Mouse (Mus musculus): Measurements from ENCODE around the gene Map2. TPM values are rescaled to one million over a fixed set of nuclear protein-coding genes. Genes with fewer than 3 reads are reported as not detected.
A peak's percentile ranks its signal among the peaks of the same experiment; 100 is the strongest.

Map2 gene
- polyA plus RNA-seq, 1 experiment, result 2.4 TPM

GRCm38 (mm10) chr1:66280152-66280551 is 105.1 kb downstream of the Map2 start:
- H3ac ChIP-seq (ENCODE audit: control insufficient read depth, insufficient read length), result no peak overlapping the region
- TF ChIP-seq USF1 (IDR thresholded peaks at IDR 0.05; ENCODE audit: low read depth), result no peak
- no peak for TF ChIP-seq POLR2AphosphoS2 (IDR thresholded peaks at IDR 0.05; ENCODE audit: insufficient read length, low read depth)
- TF ChIP-seq TCF3 (IDR thresholded peaks at IDR 0.05; ENCODE audit: insufficient read length, low read depth), result no peak
- no peak for TF ChIP-seq SRF (IDR thresholded peaks at IDR 0.05; ENCODE audit: control insufficient read depth, insufficient read length, low read depth)
- TF ChIP-seq REST (IDR thresholded peaks at IDR 0.05; ENCODE audit: insufficient read depth, insufficient read length), result no peak
- no peak for TF ChIP-seq TCF12 (IDR thresholded peaks at IDR 0.05; ENCODE audit: insufficient read depth, poor library complexity, severe bottlenecking)
- TF ChIP-seq POLR2A (IDR thresholded peaks at IDR 0.05; ENCODE audit: insufficient read length, low read depth), result no peak
- TF ChIP-seq MAX (IDR thresholded peaks at IDR 0.05; ENCODE audit: low read depth), result no peak
- TF ChIP-seq MYOG (IDR thresholded peaks at IDR 0.05; ENCODE audit: control insufficient read depth in 1 of 3, insufficient read depth in 1 of 3, insufficient read length in 2 of 3, low read depth in 2 of 3), result no peak
- no peak for TF ChIP-seq E2F4 (IDR thresholded peaks at IDR 0.05; ENCODE audit: insufficient read depth)
- no peak for TF ChIP-seq MYOD1 (IDR thresholded peaks at IDR 0.05; ENCODE audit: control insufficient read depth in 1 of 3, insufficient read length in 2 of 3, low read depth in 2 of 3)
- no peak for TF ChIP-seq CEBPB (IDR thresholded peaks at IDR 0.05; ENCODE audit: insufficient read depth, poor library complexity, severe bottlenecking)
- H3K4me2 ChIP-seq (ENCODE audit: low read depth), result peak overlapping the region; percentile 27
- H3K27me3 ChIP-seq (ENCODE audit: control insufficient read depth, insufficient read depth, insufficient read length), result no peaks in the 10 kb centered on the region
- no peak overlapping the region for H3K4me3 ChIP-seq
- H3K36me3 ChIP-seq (ENCODE audit: control insufficient read depth, insufficient read depth), result no peaks in the 10 kb centered on the region
- H3K79me2 ChIP-seq (ENCODE audit: control insufficient read depth, insufficient read depth), result no peaks in the 10 kb centered on the region

GRCm38 (mm10) chr1:66282447-66282846 is 107.4 kb downstream of the Map2 start:
- Histone ChIP-seq H3K36me3 (ENCODE audit: control insufficient read depth, insufficient read depth) (no peaks in the 10 kb centered on the region), H3K79me2 (ENCODE audit: control insufficient read depth, insufficient read depth) (no peaks in the 10 kb centered on the region), H3K27me3 (ENCODE audit: control insufficient read depth, insufficient read depth, insufficient read length) (no peaks in the 10 kb centered on the region), H3K4me3 (no peak overlapping the region), H3K4me2 (ENCODE audit: low read depth) (no peak overlapping the region), H3ac (ENCODE audit: control insufficient read depth, insufficient read length) (no peak overlapping the region)
- TF ChIP-seq REST (IDR thresholded peaks at IDR 0.05; ENCODE audit: insufficient read depth, insufficient read length) (no peak), MYOG (IDR thresholded peaks at IDR 0.05; ENCODE audit: control insufficient read depth in 1 of 3, insufficient read depth in 1 of 3, insufficient read length in 2 of 3, low read depth in 2 of 3) (no peak), TCF12 (IDR thresholded peaks at IDR 0.05; ENCODE audit: insufficient read depth, poor library complexity, severe bottlenecking) (no peak), MAX (IDR thresholded peaks at IDR 0.05; ENCODE audit: low read depth) (no peak), USF1 (IDR thresholded peaks at IDR 0.05; ENCODE audit: low read depth) (no peak), TCF3 (IDR thresholded peaks at IDR 0.05; ENCODE audit: insufficient read length, low read depth) (no peak), SRF (IDR thresholded peaks at IDR 0.05; ENCODE audit: control insufficient read depth, insufficient read length, low read depth) (no peak), E2F4 (IDR thresholded peaks at IDR 0.05; ENCODE audit: insufficient read depth) (no peak), POLR2A (IDR thresholded peaks at IDR 0.05; ENCODE audit: insufficient read length, low read depth) (no peak), POLR2AphosphoS2 (IDR thresholded peaks at IDR 0.05; ENCODE audit: insufficient read length, low read depth) (no peak), CEBPB (IDR thresholded peaks at IDR 0.05; ENCODE audit: insufficient read depth, poor library complexity, severe bottlenecking) (no peak), MYOD1 (IDR thresholded peaks at IDR 0.05; ENCODE audit: control insufficient read depth in 1 of 3, insufficient read length in 2 of 3, low read depth in 2 of 3) (no peak)

- Histone ChIP-seq H3K4me2 (ENCODE audit: low read depth) (no peak overlapping the region), H3K79me2 (ENCODE audit: control insufficient read depth, insufficient read depth) (no peaks in the 10 kb centered on the region)
- no peak for TF ChIP-seq TCF12 (IDR thresholded peaks at IDR 0.05; ENCODE audit: insufficient read depth, poor library complexity, severe bottlenecking)
- TF ChIP-seq POLR2AphosphoS2 (IDR thresholded peaks at IDR 0.05; ENCODE audit: insufficient read length, low read depth), result no peak
- TF ChIP-seq USF1 (IDR thresholded peaks at IDR 0.05; ENCODE audit: low read depth), result no peak
- TF ChIP-seq MAX (IDR thresholded peaks at IDR 0.05; ENCODE audit: low read depth), result no peak
- TF ChIP-seq REST (IDR thresholded peaks at IDR 0.05; ENCODE audit: insufficient read depth, insufficient read length), result no peak
- TF ChIP-seq SRF (IDR thresholded peaks at IDR 0.05; ENCODE audit: control insufficient read depth, insufficient read length, low read depth), result no peak
- TF ChIP-seq TCF3 (IDR thresholded peaks at IDR 0.05; ENCODE audit: insufficient read length, low read depth), result no peak
- TF ChIP-seq MYOD1 (IDR thresholded peaks at IDR 0.05; ENCODE audit: control insufficient read depth in 1 of 3, insufficient read length in 2 of 3, low read depth in 2 of 3), result no peak
- no peak for TF ChIP-seq E2F4 (IDR thresholded peaks at IDR 0.05; ENCODE audit: insufficient read depth)
- TF ChIP-seq CEBPB (IDR thresholded peaks at IDR 0.05; ENCODE audit: insufficient read depth, poor library complexity, severe bottlenecking), result no peak
- no peak for TF ChIP-seq MYOG (IDR thresholded peaks at IDR 0.05; ENCODE audit: control insufficient read depth in 1 of 3, insufficient read depth in 1 of 3, insufficient read length in 2 of 3, low read depth in 2 of 3)
- no peak for TF ChIP-seq POLR2A (IDR thresholded peaks at IDR 0.05; ENCODE audit: insufficient read length, low read depth)
Measured at GRCm38 (mm10) chr1:66288987-66289386, 113.9 kb downstream of the Map2 start.

GRCm38 (mm10) chr1:66292121-66292881 is 117.2 kb downstream of the Map2 start:
- Histone ChIP-seq H3K79me2 (ENCODE audit: control insufficient read depth, insufficient read depth) (no peaks in the 10 kb centered on the region), H3K4me3 (no peak overlapping the region), H3K4me2 (ENCODE audit: low read depth) (no peak overlapping the region), H3K27me3 (ENCODE audit: control insufficient read depth, insufficient read depth, insufficient read length) (no peaks in the 10 kb centered on the region), H3ac (ENCODE audit: control insufficient read depth, insufficient read length) (no peak overlapping the region), H3K36me3 (ENCODE audit: control insufficient read depth, insufficient read depth) (no peaks in the 10 kb centered on the region)
- TF ChIP-seq TCF3 (IDR thresholded peaks at IDR 0.05; ENCODE audit: insufficient read length, low read depth), result no peak
- TF ChIP-seq CEBPB (IDR thresholded peaks at IDR 0.05; ENCODE audit: insufficient read depth, poor library complexity, severe bottlenecking), result no peak
- TF ChIP-seq POLR2AphosphoS2 (IDR thresholded peaks at IDR 0.05; ENCODE audit: insufficient read length, low read depth), result no peak
- TF ChIP-seq MYOG (IDR thresholded peaks at IDR 0.05; ENCODE audit: control insufficient read depth in 1 of 3, insufficient read depth in 1 of 3, insufficient read length in 2 of 3, low read depth in 2 of 3), result no peak
- TF ChIP-seq REST (IDR thresholded peaks at IDR 0.05; ENCODE audit: insufficient read depth, insufficient read length), result no peak
- no peak for TF ChIP-seq E2F4 (IDR thresholded peaks at IDR 0.05; ENCODE audit: insufficient read depth)
- TF ChIP-seq POLR2A (IDR thresholded peaks at IDR 0.05; ENCODE audit: insufficient read length, low read depth), result no peak
- TF ChIP-seq MAX (IDR thresholded peaks at IDR 0.05; ENCODE audit: low read depth), result no peak

More at GRCm38 (mm10) chr1:66288987-66289386, 113.9 kb downstream of the Map2 start:
- H3K27me3 ChIP-seq (ENCODE audit: control insufficient read depth, insufficient read depth, insufficient read length), result no peaks in the 10 kb centered on the region
- no peaks in the 10 kb centered on the region for H3K36me3 ChIP-seq (ENCODE audit: control insufficient read depth, insufficient read depth)
- no peak overlapping the region for H3K4me3 ChIP-seq
- H3ac ChIP-seq (ENCODE audit: control insufficient read depth, insufficient read length), result no peak overlapping the region
